Mouse (Mus musculus) testis, postnatal 14 days (tissue): ENCODE results near the gene Man1a2.

ENCODE experiments used
- DNase-seq: peaks from one replicate; pipeline ENCODE4 v3.0.0; 2021; ENCODE audit warnings: low spot score

Gene Man1a2

GRCm38 (mm10) chr3:100568443-100569390, 116.6 kb downstream of the Man1a2 start:
- DNase-seq, result no peak

DNA sequence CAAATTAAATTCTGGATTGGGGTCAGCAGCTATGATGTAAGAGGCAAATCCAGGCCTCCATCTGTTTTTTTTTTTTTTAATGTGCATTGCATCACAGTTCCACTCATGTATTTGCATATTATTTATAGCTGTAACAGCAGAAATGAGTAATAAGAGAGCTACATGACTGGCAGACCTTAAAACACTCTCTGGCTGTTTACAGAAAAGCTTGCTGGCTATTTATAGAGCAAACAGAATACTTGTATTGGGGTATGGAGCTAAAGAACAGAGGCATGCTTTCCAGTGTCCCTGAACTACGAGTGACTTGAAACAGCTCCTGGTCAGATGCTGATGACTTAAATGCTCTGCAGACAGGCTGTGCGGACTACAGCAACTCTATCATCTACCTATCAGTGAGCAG, 121.7 kb downstream of the Man1a2 start:
- no peak for DNase-seq

- DNase-seq, result no peak
Measured at GRCm38 (mm10) chr3:100562455-100562854, 122.8 kb downstream of the Man1a2 start.

DNA sequence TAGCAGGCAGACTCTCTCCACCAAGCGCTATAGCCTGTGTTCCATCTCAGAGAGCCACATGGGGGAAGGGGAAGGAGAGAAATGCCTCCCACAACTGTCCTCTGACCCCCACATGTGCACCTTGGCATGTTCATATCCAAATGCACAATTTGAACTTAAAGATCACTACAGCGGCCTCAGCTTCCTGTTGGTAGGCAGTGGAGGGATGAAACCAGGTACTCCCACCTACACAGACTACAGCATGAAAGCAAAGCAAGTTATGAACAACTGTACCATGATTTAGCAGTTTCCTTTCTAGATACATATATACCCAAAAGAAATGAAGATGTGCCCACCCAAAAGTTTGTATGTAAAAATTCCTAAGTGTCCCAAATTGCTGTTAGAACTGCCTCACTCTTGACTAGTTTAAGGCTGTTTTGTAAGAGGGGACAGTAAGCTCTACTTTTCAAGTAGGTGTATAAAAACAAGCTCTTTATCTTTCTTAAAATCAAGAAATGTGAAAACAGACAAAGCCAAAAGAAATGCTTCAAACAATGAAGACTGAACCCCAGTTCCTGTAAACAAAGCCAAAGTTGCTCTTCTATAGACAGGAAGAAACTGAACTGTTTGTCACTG, 123.6 kb downstream of the Man1a2 start:
- DNase-seq, result no peak

- no peak for DNase-seq
Measured at GRCm38 (mm10) chr3:100559431-100559830, 125.9 kb downstream of the Man1a2 start.

GRCm38 (mm10) chr3:100558211-100558708, 127.0 kb downstream of the Man1a2 start:
- no peak for DNase-seq

DNA sequence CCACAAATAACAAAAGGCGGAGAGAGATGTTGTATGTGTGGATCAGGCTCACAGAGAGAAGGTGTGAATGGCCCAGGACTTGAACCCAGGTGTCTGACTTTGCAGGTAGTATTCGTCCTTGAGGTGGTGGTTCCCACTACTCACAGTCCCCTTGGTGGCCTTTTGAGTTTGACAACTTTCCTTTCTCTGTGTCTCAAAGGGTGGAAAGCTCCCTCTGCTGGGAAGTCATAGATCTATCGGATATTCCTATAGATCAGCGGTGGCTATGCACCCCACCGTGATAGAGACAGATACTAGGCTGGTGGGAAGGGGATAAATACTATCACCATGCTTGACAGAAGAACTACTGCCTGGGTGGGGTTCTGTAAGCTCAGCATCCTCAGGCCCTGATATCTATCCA, 130.5 kb downstream of the Man1a2 start:
- no peak for DNase-seq

DNA sequence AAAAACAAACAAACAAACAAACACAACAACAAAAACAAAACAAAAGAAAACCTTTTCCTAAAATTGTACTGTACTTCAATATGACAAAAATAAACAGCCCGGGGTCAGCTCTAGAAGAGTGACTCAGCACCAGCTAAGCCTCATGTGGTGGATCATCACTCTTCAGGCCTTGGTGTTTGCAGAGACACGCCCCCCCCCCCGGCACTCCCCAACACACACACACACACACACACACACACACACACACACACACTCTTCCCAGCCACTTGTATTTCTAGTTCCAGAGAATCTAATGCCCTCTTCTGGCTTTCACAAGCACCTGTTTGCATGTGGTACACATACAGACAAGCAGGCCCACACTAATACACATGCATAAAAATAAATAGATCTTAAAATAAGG, 133.1 kb downstream of the Man1a2 start:
- DNase-seq, result no peak

- DNase-seq, result no peak
Measured at GRCm38 (mm10) chr3:100547913-100548292, 137.4 kb downstream of the Man1a2 start.

DNA sequence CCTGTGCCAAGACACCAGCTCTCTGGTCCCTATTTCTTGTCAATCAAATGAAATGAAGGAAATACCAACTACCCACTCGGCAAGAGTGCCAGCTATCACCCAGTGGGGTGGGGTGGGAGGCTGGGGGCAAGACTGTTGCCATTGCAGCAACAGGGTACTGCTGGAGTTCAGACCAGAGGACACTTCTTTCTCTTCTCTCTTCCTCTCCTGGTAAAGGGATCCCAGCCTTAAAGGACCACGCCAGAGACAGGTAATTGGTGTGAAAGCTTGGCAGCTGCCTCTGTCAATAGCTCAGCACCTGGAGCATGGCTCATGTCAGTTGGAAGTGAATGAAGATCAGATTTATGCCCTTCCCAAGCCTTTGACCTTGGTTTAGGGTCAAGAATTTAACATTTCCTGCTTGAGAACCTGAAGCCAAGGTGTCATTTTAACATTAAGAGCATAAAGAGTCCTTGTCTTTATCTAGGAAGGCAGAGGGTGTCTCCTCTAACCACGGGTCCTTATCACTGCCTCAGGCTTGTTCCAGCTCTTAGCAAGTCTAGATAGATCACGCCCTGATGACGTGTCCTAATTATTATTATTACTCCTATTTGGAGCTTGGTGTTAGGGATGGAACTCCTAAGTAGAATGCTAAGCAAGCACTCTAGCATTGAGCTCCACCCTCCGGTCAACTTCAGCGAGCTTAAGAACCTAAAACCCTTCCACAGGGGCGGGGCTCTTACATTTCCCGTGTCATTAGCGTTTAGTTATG, 138.0 kb downstream of the Man1a2 start:
- DNase-seq, result no peak

DNA sequence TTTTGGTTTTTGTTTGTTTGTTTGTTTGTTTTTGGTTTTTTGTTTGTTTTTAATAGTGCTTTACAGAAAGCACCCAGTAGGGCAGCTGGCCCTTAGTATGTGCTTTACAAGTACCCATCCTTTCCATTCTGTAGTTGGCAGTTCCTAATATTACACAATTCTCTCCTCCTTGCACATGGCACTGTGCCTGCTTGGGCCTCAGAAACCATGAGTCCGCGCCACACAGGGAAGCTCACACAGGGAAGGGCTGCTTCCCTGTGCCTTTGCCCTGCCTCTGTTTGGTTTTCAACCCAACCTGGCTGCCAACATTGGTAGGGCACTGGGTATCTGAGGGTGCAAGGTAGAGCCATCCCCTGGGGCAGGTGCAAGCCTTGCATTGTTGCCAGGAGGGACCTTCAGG, 148.6 kb downstream of the Man1a2 start:
- DNase-seq, result no peak

- DNase-seq, result no peak
Measured at GRCm38 (mm10) chr3:100535902-100536301, 149.4 kb downstream of the Man1a2 start.

GRCm38 (mm10) chr3:100535298-100535697, 150.0 kb downstream of the Man1a2 start:
- no peak for DNase-seq

GRCm38 (mm10) chr3:100534394-100534793, 150.9 kb downstream of the Man1a2 start:
- no peak for DNase-seq

- no peak for DNase-seq
Measured at GRCm38 (mm10) chr3:100533429-100533828, 151.9 kb downstream of the Man1a2 start.

DNA sequence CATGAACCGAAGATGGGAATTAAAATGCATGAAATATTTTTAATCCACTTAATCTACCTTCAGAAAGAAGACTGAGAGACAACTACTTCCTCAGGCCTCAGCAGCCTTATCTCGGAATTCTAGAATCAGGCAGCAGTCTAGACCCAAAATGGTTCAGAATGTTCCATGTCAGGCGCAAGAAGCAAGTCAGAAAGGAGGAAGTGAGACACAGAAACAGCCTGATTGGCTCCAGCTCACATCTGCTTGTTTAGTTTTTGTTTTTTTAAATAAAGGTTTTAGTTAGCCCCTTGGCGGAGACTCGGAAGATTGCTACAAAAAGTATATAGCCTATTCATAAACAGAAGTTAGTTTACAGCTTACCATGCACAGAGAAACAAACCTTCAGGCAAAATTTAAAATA, 154.4 kb downstream of the Man1a2 start:
- no peak for DNase-seq

GRCm38 (mm10) chr3:100530244-100530788, 155.0 kb downstream of the Man1a2 start:
- DNase-seq, result no peak

DNA sequence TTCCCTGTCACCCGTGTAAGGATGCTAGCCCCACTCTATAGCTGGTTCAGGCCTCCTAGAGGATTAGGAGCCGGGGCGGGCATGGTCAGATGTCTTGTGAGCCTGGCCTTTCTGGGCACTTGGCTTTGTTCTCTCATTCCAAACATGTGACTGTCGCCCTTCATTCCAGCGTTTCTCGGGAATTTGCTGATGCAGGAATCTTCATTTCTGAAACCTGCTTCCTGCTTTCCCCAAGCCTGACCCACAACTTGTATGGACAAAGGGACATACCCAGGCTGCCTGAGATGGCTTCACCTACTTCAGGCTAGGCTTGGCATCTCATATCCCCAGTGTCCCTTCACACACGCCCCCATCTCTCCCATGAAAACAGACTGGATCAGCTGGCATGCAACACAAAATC, 162.6 kb downstream of the Man1a2 start:
- DNase-seq, result no peak

- DNase-seq, result no peak
Measured at GRCm38 (mm10) chr3:100521626-100522025, 163.7 kb downstream of the Man1a2 start.

DNA sequence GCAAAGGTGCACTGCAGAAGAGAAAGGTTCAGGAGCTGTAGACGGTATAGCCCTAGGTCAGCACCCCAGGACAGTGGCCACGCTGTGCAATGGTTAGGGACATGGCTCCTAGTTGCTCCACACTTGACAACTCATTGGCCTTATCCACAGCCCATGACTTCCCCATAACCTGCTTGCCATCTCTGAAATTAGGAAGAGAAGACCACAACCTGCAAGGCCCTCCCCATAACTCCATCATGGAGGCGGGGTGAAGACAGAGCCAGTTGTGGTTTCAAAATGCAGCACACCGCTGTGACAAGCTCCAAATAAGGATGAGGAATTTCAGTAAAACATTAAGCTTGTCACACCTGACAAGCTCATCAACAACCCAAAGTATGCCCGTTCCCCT, 169.6 kb downstream of the Man1a2 start:
- DNase-seq, result no peak

GRCm38 (mm10) chr3:100515093-100515753, 170.1 kb downstream of the Man1a2 start:
- no peak for DNase-seq
